Mouse (Mus musculus) spleen, postnatal 0 days (tissue): Measurements from ENCODE around the gene Gm9049. TPM values are rescaled to one million over a fixed set of nuclear protein-coding genes. Genes with fewer than 3 reads are reported as not detected.

ENCODE experiments used
- polyA plus RNA-seq: library from polyadenylated mRNA; unstranded; fragments of >200 nt; fragmentation: Nextera tagmentation; extraction: Ambion mirVana; gene quantifications from 2 replicates; pipeline ENCODE4 v1.2.1, GENCODE M21; 2015

Gm9049 gene
- polyA plus RNA-seq: 0.12 TPM in 1 of 2 replicates, not detected in the other

GRCm38 (mm10) chr10:118354005-118354404, at the start of gene Gm9049:
Gene Gm9049 (minus strand): TSS chr10:118354105.

DNA sequence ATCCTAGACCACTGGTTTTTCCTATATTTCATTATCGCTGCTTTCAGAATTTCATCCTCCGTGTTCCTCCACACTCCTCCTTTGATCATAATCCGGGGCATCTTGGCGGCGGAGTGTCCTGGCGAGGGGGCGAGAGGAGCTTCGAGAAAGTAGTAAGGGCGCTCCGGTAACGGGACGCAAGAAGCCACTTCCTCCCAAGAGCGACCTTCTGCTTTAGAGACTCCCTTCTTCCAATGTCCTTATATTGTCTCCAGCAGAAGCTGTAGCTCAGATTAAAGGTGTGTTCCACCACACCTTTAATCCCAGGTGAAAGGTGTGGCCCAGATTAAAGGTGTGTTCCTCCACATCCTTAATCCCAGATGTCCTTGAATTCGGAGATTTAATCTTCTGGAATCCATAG, 5.3 kb downstream of the Gm9049 start, which contains the start of gene Gm9048:
TSS of gene Gm9048 (minus strand) at position 101 of the 400 bp plus-strand sequence.

DNA sequence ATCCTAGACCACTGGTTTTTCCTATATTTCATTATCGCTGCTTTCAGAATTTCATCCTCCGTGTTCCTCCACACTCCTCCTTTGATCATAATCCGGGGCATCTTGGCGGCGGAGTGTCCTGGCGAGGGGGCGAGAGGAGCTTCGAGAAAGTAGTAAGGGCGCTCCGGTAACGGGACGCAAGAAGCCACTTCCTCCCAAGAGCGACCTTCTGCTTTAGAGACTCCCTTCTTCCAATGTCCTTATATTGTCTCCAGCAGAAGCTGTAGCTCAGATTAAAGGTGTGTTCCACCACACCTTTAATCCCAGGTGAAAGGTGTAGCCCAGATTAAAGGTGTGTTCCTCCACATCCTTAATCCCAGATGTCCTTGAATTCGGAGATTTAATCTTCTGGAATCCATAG, 10.8 kb downstream of the Gm9049 start, which contains the start of gene Gm9046:
TSS of gene Gm9046 (minus strand) at position 101 of the 400 bp plus-strand sequence.

GRCm38 (mm10) chr10:118337731-118338130, 16.2 kb downstream of the Gm9049 start, which contains the start of gene Gm9045:
Gene Gm9045 (minus strand): TSS chr10:118337831.

GRCm38 (mm10) chr10:118332308-118332707, 21.6 kb downstream of the Gm9049 start, which contains the start of gene Gm9044:
Gene Gm9044 (minus strand): TSS chr10:118332408.

DNA sequence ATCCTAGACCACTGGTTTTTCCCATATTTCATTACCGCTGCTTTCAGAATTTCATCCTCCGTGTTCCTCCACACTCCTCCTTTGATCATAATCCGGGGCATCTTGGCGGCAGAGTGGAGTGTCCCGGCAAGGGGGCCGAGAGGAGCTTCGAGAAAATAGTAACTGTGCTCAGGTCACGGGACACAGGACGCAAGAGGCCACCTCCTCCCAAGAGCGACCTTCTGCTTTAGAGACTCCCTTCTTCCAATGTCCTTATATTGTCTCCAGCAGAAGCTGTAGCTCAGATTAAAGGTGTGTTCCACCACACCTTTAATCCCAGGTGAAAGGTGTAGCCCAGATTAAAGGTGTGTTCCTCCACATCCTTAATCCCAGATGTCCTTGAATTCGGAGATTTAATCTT, 27.0 kb downstream of the Gm9049 start, which contains the start of gene Gm9040:
TSS of gene Gm9040 (minus strand) at position 101 of the 400 bp plus-strand sequence.

Other genes with a start within 250 kb of the Gm9049 start
- gene Mdm1, start 212.3 kb downstream of the Gm9049 start, polyA plus RNA-seq: 9.6 and 10.1 TPM in 2 replicates
- gene Il22, start 149.2 kb downstream of the Gm9049 start, polyA plus RNA-seq: not detected in 2 replicates
- not detected in 2 replicates for gene Gm32717, start 113.3 kb downstream of the Gm9049 start, polyA plus RNA-seq
- gene Gm32802, start 95.4 kb downstream of the Gm9049 start, polyA plus RNA-seq: not detected in 2 replicates
- gene Iltifb, start 59.1 kb downstream of the Gm9049 start, polyA plus RNA-seq: not detected in 2 replicates
- gene Gm9040, start 27.1 kb downstream of the Gm9049 start, polyA plus RNA-seq: not detected in 2 replicates
- not detected in 2 replicates for gene Gm9044, start 21.7 kb downstream of the Gm9049 start, polyA plus RNA-seq
- 0.12 TPM in 1 of 2 replicates, not detected in the other for gene Gm9045, start 16.3 kb downstream of the Gm9049 start, polyA plus RNA-seq
- not detected in 2 replicates for gene Gm9046, start 10.8 kb downstream of the Gm9049 start, polyA plus RNA-seq
- not detected in 2 replicates for gene Gm9048, start 5.4 kb downstream of the Gm9049 start, polyA plus RNA-seq
- 0.19 and 0.59 TPM in 2 replicates for gene Ifng, start 86.9 kb upstream of the Gm9049 start, polyA plus RNA-seq